Mouse (Mus musculus) hindbrain, postnatal 0 days (tissue): Measurements from ENCODE around the gene Fam151a. TPM values are rescaled to one million over a fixed set of nuclear protein-coding genes. Genes with fewer than 3 reads are reported as not detected.

Experiments
- ATAC-seq: fragments of 200-750 bp; cut with Nextera tagmentation; 2 replicates; pipeline ENCODE4 v1.8.0; 2017; ENCODE audit warnings: mild to moderate bottlenecking, moderate TSS enrichment, moderate library complexity
- DNase-seq: peaks from one replicate; pipeline ENCODE4 v3.0.0-alpha.2; 2015; ENCODE audit warnings: low spot score
- H3K27ac ChIP-seq: fragments of 300-500 bp; sonication (generic); 2 replicates; pipeline ENCODE4 v1.5.1; 2014; ENCODE audit warnings: mild to moderate bottlenecking
- H3K27me3 ChIP-seq: fragments of 300-500 bp; sonication (generic); 2 replicates; pipeline ENCODE4 v1.6.1; 2014; ENCODE audit warnings: low read length, mixed read lengths; ENCODE audit not compliant: insufficient read depth
- H3K36me3 ChIP-seq: fragments of 300-500 bp; sonication (generic); 2 replicates; pipeline ENCODE4 v1.6.1; 2014; ENCODE audit warnings: low read length, mixed read lengths; ENCODE audit not compliant: insufficient read depth
- H3K4me1 ChIP-seq: fragments of 300-500 bp; sonication (generic); 2 replicates; pipeline ENCODE4 v1.6.1; 2014; ENCODE audit warnings: antibody characterized with exemption, low read length, mixed read lengths; ENCODE audit not compliant: insufficient read depth
- H3K4me2 ChIP-seq: fragments of 300-500 bp; sonication (generic); 2 replicates; pipeline ENCODE4 v1.6.1; 2014; ENCODE audit warnings: low read depth, mild to moderate bottlenecking, low read length, moderate library complexity, mixed read lengths
- H3K4me3 ChIP-seq: fragments of 300-500 bp; sonication (generic); 2 replicates; pipeline ENCODE4 v1.5.1; 2014; ENCODE audit warnings: low read length
- H3K9ac ChIP-seq: fragments of 300-500 bp; sonication (generic); replicated peaks from 2 replicates; pipeline ENCODE4 v1.6.1; 2014; ENCODE audit warnings: mild to moderate bottlenecking, low read length, moderate library complexity, mixed read lengths
- H3K9me3 ChIP-seq: fragments of 300-500 bp; sonication (generic); 2 replicates; pipeline ENCODE4 v1.6.1; 2016; ENCODE audit warnings: low read length, mixed read lengths
- CTCF ChIP-seq: IDR thresholded peaks from 2 replicates; pipeline ENCODE4 v1.5.1; 2016; ENCODE audit warnings: antibody characterized with exemption, control low read depth, low read depth
- WGBS: fragments of 180-500 bp; shearing (Covaris S2); extraction: QIAGEN DNeasy Blood & Tissue Kit; methylation state at CpG from one replicate; pipeline ENCODE4 v1.1.7; 2014; 5-methylcytosine and 5-hydroxymethylcytosine counted together
- polyA plus RNA-seq: library from polyadenylated mRNA; unstranded; fragments of >200 nt; fragmentation: Nextera tagmentation; extraction: Ambion mirVana; gene quantifications from 2 replicates; pipeline ENCODE4 v1.2.1, GENCODE M21; 2015
- total RNA-seq: library from RNA; depleted of rRNA; stranded (reverse); fragments of >200 nt; gene quantifications from 2 replicates; pipeline ENCODE4 v1.2.3, GENCODE M21; 2014; rRNA removed

The Fam151a gene
- total RNA-seq (not detected in 2 replicates), polyA plus RNA-seq (not detected in 2 replicates)

- 74% methylated on average over 4 of the region's 4 CpGs for WGBS
- H3K9me3 ChIP-seq = no peaks in the 10 kb centered on the region
- DNase-seq (no peak), ATAC-seq (no peak)
- H3K4me2 ChIP-seq = no peak within 1 kb of the TSS
- H3K9ac ChIP-seq = no peak within 1 kb of the TSS
- no peak within 1 kb of the TSS for H3K27ac ChIP-seq
- H3K4me1 ChIP-seq = no peaks in the 10 kb centered on the region
- no peaks in the 10 kb centered on the region for H3K27me3 ChIP-seq
- no peak within 1 kb of the TSS for H3K4me3 ChIP-seq
- TF ChIP-seq CTCF = no peak
- H3K36me3 ChIP-seq = no peaks in the 10 kb centered on the region
Measured at GRCm38 (mm10) chr4:106733636-106734035, at the start of gene Fam151a. Fam151a (plus strand) TSS chr4:106733889.

- 54% methylated on average over 3 of the region's 3 CpGs for WGBS
- Histone ChIP-seq H3K27me3 (no peaks in the 10 kb centered on the region), H3K9me3 (no peaks in the 10 kb centered on the region), H3K4me1 (no peaks in the 10 kb centered on the region), H3K9ac (no peak overlapping the region), H3K36me3 (no peaks in the 10 kb centered on the region), H3K4me2 (no peak overlapping the region), H3K27ac (no peak overlapping the region), H3K4me3 (no peak overlapping the region)
- no peak for DNase-seq
- no peak for TF ChIP-seq CTCF
- ATAC-seq = no peak
Measured at GRCm38 (mm10) chr4:106688636-106689296, 44.9 kb upstream of the Fam151a start.

- Histone ChIP-seq H3K4me1 (no peaks in the 10 kb centered on the region), H3K4me2 (no peak overlapping the region), H3K27ac (no peak overlapping the region), H3K4me3 (no peak overlapping the region), H3K9me3 (no peaks in the 10 kb centered on the region), H3K9ac (no peak overlapping the region), H3K27me3 (no peaks in the 10 kb centered on the region), H3K36me3 (no peaks in the 10 kb centered on the region)
- ATAC-seq = no peak
- no peak for TF ChIP-seq CTCF
- no peak for DNase-seq
- WGBS = 83% methylated on average over 15 of the region's 15 CpGs
Measured at GRCm38 (mm10) chr4:106693841-106694430, 39.8 kb upstream of the Fam151a start.

GRCm38 (mm10) chr4:106699989-106700388, 33.7 kb upstream of the Fam151a start:
- WGBS = 14% methylated on average over 9 of the region's 9 CpGs
- ATAC-seq (peak; percentile 36), DNase-seq (peak; percentile 63)

GRCm38 (mm10) chr4:106700798-106701197, 32.9 kb upstream of the Fam151a start:
- Histone ChIP-seq H3K9ac (no peak overlapping the region), H3K27me3 (no peaks in the 10 kb centered on the region), H3K36me3 (no peaks in the 10 kb centered on the region), H3K4me1 (peaks cover 29% of the 10 kb centered on the region), H3K4me2 (no peak overlapping the region), H3K4me3 (no peak overlapping the region), H3K9me3 (no peaks in the 10 kb centered on the region), H3K27ac (peak overlapping the region; percentile 48; the same call in 1 of the 2 replicates)
- TF ChIP-seq CTCF = no peak
- ATAC-seq = no peak
- DNase-seq = peak; percentile 66
- WGBS = 36% methylated on average over 4 of the region's 4 CpGs

More at GRCm38 (mm10) chr4:106699989-106700388, 33.7 kb upstream of the Fam151a start:
- Histone ChIP-seq H3K4me1 (peaks cover 21% of the 10 kb centered on the region), H3K27me3 (no peaks in the 10 kb centered on the region), H3K36me3 (no peaks in the 10 kb centered on the region), H3K4me3 (no peak overlapping the region), H3K4me2 (no peak overlapping the region), H3K9ac (no peak overlapping the region), H3K27ac (0 out of 2 replicates have a peak overlapping the region, but pooled peaks have one; percentile 11), H3K9me3 (no peaks in the 10 kb centered on the region)
- peak; percentile 74 for TF ChIP-seq CTCF

GRCm38 (mm10) chr4:106703956-106704355, 29.7 kb upstream of the Fam151a start:
- no peak overlapping the region for H3K9ac ChIP-seq
- DNase-seq (peak; percentile 17), ATAC-seq (no peak)
- no peaks in the 10 kb centered on the region for H3K36me3 ChIP-seq
- H3K4me2 ChIP-seq = no peak overlapping the region
- H3K27me3 ChIP-seq = no peaks in the 10 kb centered on the region
- no peak overlapping the region for H3K4me3 ChIP-seq
- no peaks in the 10 kb centered on the region for H3K9me3 ChIP-seq
- whole genome bisulfite sequencing = 61% methylated on average over 10 of the region's 10 CpGs
- peaks cover 29% of the 10 kb centered on the region for H3K4me1 ChIP-seq
- no peak for TF ChIP-seq CTCF
- peak overlapping the region; percentile 79 for H3K27ac ChIP-seq

GRCm38 (mm10) chr4:106704416-106704815, 29.3 kb upstream of the Fam151a start:
- no peak for TF ChIP-seq CTCF
- WGBS = 20% methylated on average over 11 of the region's 11 CpGs
- Histone ChIP-seq H3K9me3 (no peaks in the 10 kb centered on the region), H3K4me2 (no peak overlapping the region), H3K27ac (peak overlapping the region; percentile 79), H3K36me3 (no peaks in the 10 kb centered on the region), H3K9ac (no peak overlapping the region), H3K4me3 (no peak overlapping the region), H3K4me1 (peaks cover 29% of the 10 kb centered on the region), H3K27me3 (no peaks in the 10 kb centered on the region)
- DNase-seq (peak; percentile 72), ATAC-seq (peak; percentile 56)
